Mouse (Mus musculus) embryo, embryonic 11.5 days (tissue): ENCODE measurements around the gene Mesd.
"Not testable (repeated sequence)": the region's sequence is repeated elsewhere in the genome, so short reads cannot be mapped to it uniquely, and the experiment has no call there.

ENCODE experiments used
- DNase-seq: peaks from one replicate; pipeline ENCODE4 v3.0.0-alpha.2; 2012; ENCODE audit warnings: low read depth, low spot score

The Mesd gene

DNA sequence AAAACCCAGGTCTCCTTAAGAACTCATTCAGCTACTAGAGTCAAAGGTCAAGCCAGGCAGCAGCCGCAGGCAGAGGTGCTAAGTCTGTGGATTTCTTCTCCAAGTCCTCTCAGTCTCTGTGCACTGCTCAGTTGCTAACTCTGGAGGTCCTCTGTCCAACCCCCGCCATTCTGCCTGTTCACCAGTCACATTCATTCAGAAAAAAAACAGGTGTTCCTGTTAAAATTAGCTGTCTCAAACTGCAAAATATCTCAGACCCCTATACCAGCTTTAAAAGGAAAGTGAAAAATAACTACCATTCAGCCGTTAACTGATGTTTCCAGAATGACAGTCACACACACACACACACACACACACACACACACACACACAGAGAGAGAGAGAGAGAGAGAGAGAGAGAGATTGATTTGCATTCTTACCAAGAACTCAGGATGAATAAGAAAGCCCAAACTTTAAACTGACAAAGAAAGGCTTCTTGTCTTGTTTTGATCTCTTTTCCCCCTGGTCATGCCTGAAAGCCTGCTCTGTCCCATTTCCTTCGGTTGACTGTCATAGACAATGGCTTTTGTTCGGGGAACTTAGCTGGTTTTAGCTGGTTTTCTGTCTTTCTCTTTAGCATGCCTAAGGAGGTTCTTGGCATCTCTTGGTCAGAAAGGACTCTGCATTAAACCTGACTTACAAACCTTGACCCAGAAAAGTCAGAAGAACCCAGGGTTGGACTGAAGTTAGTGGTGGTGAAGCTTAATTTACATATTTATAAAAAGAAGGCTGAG is 5.4 kb upstream of the Mesd start:
- no peak for DNase-seq

DNA sequence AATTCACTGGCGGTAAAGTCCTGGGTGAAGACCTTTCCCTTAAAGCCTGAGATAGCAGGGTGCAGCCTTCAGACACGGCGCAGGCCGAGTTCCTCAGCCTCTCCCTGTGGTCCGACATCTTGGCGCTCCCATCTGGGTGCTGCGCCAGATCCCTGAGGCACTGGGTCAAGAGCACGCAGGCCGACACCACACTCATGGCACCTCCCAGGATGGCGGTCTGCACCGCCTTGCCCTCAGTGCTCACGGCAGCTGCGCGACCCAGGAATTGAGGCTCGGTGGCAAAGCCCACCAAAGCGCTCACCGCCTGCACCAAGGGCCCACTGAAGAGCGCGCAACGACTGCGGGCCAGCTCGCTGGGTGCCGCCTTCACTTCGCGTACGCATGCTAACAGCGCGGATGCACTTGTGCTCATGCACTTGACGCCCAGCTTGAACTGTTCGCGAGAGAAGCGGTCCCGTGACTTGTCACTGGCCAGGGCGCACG is 2.1 kb upstream of the Mesd start:
- DNase-seq = no peak

DNA sequence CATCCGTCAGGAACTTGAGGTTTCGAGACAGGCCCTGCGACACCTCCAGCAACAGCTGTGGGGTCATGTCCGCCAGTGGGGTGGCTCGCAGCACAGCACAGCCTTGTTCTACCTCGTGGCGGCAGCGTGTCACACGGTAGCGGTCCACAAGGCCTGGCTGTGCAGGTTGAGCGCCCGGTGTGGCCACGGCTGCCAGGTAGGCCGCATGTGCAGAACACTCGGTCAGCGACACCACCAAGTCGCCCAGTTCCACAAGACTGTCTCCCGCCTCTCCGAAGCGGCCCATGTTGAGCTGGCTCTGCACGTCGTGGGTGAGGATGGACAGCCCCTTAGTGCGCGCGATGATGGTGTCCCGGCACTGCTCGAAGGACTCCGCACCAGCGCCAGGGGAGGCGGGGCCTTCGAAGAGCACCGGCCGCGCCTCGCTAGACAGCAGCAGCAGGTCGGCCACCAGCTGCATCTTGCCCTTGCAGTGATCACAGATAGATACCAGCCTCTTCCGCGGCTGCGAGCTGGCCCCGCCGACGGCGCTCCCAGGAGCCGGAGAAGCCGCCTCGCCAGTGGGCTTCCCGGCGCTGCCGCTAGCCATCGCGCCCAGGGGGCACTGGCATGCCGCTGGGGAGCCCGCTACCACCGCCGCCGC is 1.5 kb upstream of the Mesd start:
- no peak for DNase-seq

DNA sequence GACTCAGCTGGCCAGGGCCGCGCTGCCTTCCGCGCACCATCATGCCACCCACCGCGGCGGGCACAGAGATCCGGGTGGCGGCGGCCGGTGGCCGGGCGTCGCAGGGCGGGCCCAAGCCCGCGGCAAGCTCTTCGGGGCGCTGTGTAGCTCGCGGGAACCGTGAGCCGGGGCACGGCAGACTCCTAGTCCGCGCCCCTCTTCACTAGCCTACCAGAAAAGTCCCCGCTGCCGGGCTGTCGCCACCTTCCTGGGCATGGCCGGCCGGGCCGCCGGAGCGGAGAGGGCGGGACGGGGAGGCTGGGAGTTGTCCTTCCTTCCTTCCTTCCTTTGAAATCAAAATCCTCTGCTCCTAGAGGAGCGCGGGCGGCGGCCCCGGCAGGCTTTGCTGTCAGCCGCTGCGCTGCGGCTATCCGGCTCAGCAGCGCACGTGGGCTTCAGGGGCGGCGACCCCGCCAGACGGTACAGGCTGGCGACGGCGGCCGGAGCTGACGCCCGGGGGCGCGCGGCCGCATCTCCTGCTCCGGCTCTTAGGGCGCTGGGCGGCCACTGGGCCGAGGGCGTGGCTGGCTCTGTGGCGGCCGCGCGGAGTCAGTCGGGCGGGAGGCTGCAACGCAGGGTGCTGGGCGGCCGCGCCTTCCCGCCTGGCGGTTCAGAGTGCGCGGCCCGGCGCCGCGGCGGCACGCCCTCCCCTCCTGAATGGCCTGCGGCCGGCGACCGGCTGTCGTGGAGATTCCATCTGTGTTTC is 818 bp upstream of the Mesd start:
- no peak for DNase-seq

DNA sequence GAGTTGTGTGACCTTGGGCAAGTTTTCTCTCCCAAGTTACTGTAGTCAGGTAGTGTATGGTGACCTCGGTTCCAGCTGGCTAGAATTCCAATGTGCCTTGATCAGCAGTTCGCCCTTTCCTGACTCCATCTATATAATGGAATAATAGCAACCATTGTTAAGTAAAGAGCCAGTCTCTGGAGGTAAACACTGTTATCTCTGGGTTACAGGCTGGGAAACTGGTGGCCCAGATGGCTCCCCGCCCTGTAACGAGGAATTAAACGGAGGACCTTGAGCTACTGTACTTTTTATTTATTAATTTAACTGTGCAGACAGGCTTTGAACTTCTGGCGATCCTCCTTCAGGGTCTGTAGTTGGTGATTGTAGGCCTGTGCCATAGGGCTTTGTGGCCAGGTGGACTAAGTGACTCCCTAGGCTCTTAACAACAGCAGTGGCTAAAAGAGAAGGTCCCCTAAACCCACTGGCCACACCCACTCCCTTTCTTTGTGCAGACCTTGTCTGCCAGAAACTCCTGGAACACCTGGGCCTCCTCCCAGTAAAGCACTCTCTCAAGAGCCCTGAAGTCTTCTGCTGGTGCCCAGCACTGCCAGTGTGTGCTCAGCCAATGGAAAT is 761 bp downstream of the Mesd start:
- DNase-seq = no peak

DNA sequence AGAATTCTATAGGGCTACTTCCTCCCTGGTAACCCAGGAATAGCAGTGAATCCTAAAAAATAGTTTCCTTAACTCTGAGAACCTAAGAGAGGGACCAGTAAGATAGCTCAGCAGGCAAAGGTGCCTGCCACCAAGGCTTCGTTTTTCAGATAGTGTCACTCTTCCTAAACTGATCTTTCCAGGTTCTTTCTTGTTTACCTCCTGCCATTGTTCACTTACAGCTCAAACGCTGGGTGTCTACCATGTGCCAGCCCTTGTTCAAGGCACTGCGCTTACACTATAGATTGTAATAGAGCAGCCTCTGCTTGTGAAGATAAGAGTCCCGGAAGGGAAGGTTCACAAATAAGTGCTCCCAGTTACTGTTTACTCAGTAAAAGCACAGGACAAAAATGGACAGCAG is 1.6 kb downstream of the Mesd start:
- no peak for DNase-seq

DNA sequence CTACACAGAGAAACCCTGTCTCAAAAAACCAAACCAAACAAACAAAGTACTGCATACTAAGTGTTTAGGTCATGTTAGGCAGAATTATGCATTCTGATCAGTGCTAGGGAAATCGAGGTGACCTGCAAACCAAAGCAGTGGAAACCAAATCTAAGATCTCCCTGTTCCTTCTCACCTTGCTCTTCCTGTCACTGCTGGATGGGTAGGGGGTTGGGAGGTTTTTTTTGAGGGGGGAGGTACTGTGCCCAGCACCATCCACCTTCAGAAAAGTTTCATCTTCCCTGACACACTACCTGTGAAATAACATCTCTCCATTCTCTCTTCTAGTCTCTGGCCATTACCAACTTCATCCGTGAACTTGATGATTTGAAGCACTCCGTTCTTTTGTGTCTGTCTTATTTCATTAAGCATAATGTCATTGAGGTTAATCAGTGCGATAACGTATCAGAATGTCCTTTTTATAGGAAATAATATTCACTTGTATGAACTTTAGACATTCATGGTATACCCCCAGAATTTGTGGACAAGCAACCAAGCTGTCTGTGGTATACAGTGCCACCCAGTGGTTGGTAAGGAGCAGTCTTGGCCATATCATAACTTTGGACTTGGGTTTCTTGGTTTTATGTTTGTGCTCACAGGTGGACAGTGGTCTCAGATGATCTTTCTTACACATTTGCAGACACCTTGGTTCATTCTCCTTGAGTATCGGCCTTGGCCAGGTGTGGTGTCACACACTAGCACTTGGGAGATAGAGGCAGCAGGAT is 2.3 kb downstream of the Mesd start:
- no peak for DNase-seq

DNA sequence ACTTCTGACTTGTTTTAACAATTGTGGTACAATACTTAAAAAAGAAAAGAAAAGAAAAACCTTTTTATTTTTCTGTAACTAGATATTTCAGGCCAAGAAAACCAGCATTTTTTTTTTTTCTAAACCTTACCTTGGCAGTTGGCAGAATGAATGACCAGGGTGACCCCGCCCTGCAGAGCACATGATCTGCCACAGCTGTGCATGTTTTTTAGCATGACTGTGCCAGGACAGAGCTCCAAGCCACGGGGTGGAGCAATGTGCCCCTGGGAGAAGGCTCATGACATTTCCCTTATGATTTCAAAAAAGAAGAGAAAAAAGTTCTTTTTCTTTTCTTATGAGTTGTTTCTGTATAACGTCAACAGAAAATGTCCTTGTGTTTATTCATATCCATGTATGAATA is 5.1 kb downstream of the Mesd start:
- DNase-seq = no peak

DNA sequence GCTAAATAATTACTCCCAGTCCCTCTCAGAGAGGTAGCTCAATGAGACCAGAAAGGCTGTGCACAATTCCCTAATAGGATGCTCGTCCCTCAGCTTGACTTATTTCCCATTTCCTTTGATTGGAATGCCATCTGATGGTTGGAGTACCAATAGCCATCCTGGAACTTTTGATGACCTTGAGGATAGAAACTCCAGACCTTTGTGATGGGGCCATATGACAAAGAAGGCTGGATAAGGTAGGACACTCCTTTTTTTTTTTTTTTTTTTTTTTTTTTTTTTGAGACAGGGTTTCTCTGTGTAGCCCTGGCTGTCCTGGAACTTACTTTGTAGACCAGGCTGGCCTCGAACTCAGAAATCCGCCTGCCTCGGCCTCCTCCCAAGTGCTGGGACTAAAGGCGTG is 5.7 kb downstream of the Mesd start:
- not testable (repeated sequence) for DNase-seq

DNA sequence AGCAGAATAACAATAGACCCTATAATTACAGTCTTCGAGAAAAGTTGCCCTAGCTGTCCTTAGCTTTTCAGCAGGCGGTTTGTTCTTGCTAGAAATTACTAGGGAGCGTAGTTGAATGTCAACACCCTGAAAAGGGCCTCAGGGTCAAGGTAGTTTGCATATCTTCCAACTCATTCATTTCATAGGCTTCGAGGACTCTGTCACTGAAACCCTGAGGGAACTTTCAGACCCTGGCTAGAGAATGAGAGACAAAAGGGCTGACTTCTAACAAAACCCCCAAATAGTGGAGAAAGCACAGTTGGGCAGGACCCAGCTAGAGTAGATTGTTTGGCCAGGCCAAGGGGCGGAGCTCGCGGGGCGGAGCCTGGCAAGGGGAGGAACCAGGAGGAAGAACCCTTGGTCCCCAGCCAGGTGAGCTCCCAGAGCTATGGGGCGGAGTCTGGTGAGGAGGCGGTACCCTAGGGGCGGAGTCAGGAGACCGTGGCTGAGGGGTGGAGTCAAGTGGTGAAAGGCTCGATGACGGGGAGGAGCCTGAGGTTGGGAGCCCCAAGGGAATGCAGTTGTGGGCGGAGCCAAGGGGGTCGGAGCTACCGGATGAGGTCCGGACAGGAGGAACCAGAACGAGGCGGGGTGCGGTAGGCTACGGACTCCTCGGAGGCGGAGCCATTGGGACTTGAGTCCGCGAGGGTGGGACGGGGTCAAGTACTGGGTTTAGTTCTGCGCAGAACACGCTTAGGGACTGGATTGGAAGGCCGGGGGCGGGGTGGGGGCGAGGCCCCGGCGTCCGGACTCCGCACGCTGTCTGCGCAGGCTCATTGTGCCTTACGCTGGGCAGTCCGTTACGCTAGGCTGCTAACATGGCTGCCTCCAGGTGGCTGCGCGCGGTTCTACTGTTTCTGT is 7.4 kb downstream of the Mesd start:
- DNase-seq = peak; percentile 97

DNA sequence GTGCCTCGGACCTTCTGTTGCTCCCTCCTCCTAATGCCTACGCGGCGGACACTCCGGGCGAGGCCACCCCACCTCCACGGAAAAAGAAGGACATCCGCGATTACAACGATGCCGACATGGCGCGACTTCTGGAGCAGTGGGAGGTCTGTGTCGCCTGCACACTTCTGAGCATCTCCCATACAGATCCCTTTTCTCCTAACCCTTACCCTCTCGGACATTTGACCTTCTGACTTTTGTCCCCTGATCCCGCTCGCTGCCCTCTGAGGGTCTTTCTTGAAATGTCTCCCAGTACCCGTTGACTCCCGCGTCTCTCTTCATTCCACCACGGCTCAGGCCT is 8.0 kb downstream of the Mesd start:
- no peak for DNase-seq

DNA sequence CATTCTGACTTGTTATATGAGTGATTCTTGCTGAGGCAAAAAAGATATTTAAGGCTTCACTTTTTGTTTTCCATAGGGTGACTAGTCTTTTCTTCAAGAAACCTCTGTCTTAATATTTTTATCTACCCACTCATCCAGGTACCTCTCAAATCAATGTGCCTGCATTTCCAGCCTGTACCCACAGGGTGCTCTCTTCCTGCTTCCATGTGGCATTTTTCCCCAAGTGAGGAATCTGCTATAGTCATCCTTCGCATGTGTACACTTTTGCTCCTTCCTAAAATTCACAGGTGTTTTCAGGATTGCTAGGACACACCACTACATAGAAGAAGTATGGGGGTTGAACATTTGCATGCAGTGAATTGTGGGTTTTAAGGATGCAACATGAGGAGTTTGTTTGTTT is 10.1 kb downstream of the Mesd start:
- DNase-seq = no peak

DNA sequence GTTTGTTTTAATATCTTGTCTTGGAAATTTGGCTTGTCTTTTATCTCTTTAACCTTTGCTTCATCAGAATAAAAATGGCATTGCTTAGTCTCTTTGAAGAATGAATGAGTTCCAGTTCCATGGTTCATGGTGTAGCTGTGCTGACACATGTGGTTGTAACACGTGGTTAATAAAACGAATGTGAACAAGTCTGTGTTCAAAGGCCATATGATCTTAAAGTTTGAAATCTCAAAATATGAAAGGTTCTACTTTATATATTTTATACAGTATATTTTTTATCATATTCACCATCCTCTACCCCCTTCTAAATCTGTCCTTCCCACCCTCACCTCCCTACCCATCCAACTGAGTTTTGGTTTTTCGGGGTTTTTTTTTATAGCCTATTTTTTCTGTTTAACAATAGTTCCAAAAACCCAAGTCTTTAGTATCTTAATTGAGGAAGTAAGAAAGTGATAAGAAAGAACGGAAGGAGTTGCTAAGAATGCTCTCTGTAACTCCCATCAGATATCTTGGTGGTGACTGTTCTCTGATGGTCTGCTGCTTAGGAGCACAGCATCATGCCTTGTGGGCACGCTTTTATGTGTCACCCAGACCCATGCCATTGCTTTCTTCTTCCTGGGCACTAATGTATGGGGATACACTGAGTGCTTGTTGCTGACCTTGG is 11.9 kb downstream of the Mesd start:
- no peak for DNase-seq

DNA sequence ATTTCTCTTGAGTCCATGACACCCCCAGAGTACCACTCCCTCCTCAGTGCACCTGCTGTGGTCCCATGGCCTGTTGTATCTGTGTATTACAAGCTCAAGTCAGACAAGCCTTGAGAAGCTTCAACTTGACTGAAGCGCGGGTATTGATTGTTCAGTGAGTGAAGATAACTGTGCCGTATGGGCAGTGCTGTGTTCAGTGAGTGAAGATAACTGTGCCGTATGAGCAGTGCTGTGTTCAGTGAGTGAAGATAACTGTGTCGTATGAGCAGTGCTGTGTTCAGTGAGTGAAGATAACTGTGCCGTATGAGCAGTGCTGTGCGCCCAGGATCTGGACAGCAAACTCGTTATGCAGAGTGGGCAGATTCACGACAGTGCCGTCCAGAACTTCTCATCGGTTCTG is 14.0 kb downstream of the Mesd start:
- DNase-seq = no peak

DNA sequence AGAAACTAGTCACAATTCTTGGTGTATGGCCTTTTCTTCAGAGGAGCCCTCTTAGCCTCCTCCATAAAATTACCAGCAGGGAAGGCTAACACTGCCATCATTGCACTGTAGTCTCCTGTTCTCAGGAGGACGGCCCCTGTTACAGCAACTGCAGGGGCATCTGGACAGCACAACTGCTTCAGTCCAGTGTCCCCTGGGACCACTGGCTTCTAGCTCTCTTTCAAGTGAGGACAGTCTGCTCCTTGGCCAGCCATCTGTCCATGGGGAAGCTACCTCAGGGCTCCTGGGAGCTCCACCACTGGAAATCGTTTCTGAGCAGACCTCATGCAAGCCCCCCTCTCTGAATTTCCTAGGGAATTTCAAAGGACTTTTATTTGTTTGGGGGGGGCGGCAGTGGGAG is 16.3 kb downstream of the Mesd start:
- no peak for DNase-seq

DNA sequence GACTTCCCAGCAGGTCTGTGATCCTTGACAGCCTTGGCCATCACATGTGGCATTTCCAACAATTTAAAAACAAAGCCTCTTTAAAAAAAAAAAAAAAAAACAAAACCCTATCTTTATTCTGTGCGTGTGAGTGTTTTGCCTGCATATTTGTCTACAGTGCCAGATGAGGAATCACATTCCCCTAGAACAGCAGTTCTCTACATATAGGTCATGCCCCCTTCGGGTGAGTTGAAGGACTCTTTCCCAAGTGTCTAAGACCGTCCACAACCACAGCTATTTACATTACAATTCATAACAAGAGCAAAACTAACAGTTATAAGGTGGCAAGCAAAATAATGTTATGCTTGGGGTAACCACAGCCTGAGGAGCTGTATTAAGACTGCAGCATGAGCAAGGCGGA is 17.2 kb downstream of the Mesd start:
- no peak for DNase-seq

DNA sequence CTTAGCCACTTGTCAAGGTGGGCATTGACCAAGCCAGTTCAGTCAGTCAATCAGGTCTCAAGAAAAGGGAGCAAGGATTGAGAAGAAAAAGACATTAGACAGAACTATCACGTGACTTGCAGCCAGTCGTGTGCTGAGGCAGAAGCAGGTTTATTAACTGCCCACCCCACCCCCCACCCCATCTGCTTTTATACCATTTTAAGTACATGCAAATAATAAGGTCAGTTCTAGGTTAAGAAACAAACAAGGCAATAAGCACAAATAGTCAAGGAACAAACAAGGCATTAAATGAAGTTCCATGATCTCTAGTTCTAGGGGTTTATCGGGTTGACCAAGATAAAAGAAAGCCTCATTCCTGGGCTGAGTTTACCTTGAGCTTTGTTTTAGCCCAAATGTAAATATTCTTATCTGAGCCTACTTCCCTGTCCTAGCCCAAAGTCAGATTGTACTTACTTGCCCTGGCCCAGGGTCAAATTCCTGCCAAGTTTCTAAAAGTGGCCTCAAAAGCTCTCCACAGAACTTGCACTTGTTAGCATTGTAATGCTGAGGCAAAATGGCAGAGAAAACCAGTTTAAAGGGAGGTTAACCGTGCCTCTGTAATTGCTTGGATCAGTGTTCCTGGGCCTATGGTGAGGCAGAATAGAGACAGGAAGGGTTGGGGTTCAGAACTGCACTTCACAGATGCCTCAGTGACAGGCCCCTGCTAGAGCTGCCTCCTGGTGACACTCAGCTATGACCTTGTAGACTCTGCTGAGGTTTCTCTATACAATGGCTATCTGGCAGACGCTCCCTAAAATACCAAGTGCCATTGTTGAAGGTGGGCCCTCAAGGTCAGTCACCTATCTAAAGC is 18.3 kb downstream of the Mesd start:
- DNase-seq = no peak

DNA sequence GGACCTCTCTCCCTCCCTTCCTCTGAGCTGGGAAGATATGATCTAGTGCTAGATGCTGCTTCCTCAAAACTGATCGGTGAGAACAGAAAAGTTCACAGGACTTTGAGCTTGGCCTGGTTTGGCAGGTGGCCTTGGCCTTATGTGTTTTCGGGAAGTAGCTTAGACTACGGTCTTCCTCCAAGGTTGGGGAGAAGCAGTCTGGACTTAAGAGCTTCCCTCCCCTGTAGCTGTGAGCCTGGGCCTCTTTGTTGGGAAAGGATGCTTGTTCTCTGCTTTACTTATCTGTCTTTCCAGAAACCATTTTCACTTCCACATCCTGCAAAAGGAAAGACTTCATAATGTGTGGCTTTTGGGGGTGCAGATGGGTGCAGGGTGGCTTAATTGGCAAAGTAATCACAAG is 20.6 kb downstream of the Mesd start:
- DNase-seq = no peak

DNA sequence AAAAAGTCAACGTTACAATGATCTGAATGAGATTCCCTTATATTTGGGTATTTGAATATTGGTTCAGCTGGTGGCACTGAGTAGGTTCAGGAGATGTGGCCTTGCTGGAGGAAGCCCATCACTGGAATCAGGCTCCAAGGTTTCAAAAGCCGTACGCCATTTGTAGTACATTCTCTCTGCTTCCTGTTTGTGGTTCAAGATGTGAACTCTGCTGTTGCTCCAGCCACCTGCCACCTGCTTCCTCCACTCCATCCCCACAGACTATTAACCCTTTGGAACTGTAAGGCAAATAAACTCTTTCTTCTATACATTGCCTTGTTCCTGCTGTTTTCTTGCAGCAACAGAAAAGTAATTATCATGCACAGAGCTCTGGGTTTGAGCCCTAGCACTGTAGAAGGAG is 27.6 kb downstream of the Mesd start:
- no peak for DNase-seq
